Mouse (Mus musculus) layer of hippocampus, adult 9-11 months (tissue): Measurements from ENCODE around the gene Car10.
A peak's percentile ranks its signal among the peaks of the same experiment; 100 is the strongest.
"Not testable (repeated sequence)": the region's sequence is repeated elsewhere in the genome, so short reads cannot be mapped to it uniquely, and the experiment has no call there.

Experiments
- DNase-seq: peaks from one replicate; pipeline ENCODE4 v3.0.0; 2022

Gene Car10

GRCm38 (mm10) chr11:93396356-93396755 lies 298.5 kb downstream of the Car10 start:
- no peak for DNase-seq

GRCm38 (mm10) chr11:93401167-93401566 lies 303.3 kb downstream of the Car10 start:
- DNase-seq, result not testable (repeated sequence)

- peak; percentile 15 for DNase-seq
These were observed 310.2 kb downstream of the Car10 start for GRCm38 (mm10) chr11:93407981-93408380.

- no peak for DNase-seq
These were observed 333.7 kb downstream of the Car10 start for GRCm38 (mm10) chr11:93431482-93431881.

DNA sequence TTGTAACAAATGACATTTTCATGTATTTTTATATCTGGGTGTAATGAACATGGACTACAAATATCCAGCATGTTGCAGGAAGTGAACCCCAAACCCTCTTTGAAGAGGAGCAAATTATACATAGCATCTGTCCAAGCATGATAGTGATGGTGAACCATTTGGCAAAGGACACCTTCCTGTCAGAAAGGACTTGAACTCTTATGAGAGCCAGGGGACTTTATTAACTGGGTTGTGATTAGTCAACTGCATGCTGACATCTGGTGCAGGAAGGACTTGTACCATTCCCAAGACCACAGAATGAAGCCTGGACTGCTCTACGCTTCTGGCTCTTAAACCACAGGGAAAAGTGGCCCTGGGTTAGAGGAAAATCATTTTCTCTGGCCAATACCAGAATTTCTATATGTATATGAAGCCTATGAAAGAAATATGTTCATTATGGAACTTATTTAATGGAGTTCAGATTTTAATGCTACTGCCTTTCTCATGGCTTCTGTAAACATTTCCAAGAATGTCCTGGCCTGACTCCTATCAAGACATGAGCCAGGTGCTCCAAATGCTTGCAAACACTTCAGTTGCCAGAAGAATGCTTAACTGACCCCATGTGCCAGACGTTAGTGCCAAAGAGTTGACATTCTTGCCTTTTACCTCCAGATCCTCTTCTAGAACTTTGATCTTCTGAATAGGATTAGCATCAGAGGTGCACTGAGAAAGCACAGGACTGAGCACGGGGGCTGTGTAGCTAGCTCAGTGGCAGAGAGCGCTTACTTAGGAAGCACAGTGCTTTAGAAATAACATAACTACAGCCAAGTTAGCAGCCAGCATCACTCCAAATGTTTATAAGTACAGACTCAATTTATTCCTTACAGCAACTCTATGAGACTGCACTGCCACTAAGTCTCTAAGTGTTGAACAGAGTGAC lies 337.4 kb downstream of the Car10 start:
- DNase-seq, result no peak

DNA sequence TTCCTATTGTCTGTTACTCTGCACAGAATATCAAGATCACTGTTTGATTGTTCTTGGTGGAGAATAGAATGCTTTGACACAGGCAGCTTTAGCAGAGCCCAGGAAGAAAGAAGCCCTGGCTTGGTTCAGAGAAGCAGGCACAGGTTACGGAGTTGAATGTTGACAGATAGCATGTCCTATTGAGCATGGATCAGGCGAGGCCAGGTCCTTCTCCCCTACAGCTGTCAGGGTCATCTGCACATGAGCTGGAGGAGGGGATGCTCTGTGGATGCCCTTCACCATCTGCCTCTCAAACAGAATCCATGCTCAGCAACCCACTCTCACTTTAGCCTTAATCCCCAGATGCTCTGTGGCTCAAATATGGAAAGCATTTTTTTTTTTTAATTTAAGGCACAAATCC lies 339.1 kb downstream of the Car10 start:
- no peak for DNase-seq

DNA sequence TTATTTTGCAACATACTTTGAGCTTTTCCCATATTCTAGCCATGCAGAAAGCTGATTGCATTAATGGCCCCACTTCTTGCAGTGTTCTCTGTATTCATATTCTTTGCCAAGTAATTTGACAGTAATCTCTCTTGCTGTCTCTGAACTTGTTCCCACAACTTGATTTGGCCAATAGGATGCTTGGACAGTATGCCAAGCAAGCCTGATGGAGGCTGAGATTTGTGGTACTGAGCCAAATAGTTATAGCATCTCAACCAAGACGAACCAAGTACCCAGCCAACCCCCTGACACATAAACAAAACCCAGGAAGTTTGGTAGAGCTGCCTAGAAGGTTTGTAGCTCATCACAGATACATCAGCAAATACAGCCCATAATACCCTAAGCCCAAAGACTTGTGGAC lies 342.6 kb downstream of the Car10 start:
- DNase-seq, result no peak

DNA sequence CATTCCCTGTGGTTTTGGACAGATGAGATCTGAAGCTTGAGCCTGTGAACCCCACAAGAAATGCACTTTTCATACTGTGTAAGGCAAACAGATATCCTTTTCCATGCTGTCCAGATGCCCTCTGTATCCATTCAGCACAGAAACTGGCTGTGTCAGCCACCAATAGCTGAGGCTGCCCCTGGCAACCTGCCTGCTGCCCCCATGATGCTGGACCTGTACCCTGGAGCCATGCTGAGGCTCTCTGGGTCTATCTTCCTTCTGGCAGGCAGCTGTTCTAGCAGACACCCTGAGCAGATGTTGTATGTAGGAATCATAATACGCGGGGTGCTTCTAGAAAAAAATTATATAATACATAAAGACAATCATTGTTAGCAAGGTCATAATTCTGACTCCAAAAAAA lies 345.9 kb downstream of the Car10 start:
- DNase-seq, result no peak

DNA sequence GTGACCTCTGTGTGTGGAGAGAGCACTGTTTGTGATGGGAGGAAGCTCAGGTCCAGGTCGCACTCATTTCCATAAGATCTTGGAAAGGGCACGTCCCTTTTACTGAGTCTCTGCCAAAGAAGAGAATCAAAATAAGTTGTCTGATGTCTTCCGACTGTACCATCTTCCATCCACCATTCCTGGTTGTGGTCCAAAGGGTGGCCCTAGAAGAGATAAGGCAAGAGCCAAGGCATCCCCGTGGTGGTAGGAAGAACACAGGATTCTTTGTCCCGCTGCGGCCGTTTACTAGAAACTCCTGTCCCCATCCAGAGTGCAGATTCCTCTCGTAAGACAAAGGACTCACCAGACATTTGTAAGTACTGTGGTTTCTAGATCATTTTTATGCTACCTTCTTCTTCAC lies 346.9 kb downstream of the Car10 start:
- DNase-seq, result no peak

DNA sequence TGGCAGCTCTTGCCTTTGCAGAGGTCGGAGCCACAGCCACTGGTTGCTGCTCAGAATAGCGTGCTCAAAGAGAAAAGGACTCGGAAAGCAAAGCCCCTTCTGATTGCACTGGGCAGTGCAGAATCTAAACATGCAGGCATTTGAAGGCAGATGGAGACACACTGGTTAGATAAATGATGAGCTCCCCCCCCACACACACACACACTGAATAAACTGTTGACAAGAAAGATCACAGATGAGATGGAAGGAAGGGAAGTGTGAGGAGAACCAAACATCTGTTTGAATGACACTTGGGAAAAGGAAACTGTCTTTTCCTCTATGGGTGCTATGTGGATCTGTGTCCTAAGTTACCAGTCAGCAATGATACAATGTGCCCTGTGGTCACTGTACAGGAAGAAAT lies 349.7 kb downstream of the Car10 start:
- no peak for DNase-seq

DNA sequence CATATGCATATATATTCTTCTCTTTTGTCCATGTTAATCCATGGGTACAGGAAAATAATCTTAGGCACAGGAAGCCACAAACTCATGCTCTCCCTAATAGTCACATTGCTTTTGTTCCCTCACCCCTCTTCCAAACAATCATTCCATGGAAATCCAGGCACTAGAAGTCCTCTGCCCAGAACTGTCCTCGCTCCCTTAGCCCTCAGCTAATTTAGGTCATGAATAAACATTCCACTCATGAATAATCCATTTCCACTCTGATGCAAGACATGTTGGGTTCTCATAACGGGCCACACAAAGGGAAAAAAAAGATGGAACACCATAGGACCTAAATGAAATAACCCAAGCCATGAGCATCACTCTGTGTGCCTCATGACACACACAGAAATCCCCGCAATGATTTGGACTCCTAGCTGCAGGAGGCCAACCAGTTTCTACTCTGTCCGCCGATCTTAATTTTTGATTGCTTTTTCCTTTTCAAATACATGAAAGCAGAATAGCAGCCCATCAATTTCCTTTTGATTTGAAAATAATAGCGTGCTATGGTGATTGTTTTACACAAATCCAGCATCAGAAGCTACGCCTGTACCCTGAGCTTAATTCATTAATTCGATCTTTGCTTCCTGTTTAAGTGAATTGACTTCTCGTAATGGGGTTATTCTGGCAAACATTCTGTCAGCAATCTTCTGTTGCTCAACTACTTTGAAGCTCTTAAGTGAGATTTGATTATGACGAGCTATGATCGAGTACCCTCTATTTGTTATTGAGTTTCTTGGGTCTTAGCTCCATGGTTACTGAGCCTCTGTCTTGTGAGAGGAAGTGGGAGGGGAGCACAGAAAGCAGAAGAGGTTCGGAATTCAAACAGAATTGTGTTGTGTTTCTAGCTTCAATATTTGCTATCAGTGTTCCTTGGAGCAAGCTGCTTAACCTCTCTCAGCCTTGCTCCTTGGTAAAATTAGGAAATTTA lies 350.7 kb downstream of the Car10 start:
- DNase-seq, result no peak

DNA sequence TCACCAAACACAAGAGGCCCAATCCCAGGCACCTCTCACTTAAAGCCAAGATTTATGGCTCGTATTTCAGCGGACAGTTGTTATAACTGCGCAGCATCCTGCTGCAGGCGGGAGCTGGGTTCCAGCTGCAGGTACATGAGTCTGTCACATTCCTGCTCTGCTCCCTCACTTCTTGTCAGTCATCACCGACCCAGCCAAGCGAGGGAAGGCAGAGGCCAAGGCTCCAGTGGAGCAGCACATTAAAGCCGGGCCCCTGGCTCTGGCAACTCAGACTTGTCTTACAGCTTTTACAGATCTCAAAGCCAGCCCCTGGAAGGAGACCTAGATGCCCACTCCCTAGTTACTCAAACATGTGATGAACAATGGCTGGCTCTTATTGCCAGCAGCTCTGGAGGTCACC lies 352.7 kb downstream of the Car10 start:
- no peak for DNase-seq

- no peak for DNase-seq
These were observed 368.4 kb downstream of the Car10 start for GRCm38 (mm10) chr11:93466221-93466620.

- no peak for DNase-seq
These were observed 369.9 kb downstream of the Car10 start for GRCm38 (mm10) chr11:93467711-93468110.

DNA sequence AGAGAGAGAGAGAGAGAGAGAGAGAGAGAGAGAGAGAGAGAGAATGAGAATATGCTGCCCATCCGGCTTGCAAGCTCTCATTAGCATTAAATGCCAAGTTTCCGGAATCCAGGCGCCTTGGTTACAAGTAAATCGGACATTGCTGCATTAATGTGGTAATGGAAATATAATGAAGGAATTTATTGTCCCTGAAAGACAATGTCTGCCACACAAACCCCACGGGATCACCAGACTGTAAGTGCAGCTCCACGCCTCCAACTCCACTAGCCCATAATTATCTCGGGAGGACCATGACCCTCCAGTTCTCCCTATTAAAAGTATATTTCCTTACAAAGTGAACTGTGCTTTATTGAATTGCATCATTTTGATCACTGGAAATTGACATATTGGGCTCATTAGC lies 372.9 kb downstream of the Car10 start:
- DNase-seq, result no peak

DNA sequence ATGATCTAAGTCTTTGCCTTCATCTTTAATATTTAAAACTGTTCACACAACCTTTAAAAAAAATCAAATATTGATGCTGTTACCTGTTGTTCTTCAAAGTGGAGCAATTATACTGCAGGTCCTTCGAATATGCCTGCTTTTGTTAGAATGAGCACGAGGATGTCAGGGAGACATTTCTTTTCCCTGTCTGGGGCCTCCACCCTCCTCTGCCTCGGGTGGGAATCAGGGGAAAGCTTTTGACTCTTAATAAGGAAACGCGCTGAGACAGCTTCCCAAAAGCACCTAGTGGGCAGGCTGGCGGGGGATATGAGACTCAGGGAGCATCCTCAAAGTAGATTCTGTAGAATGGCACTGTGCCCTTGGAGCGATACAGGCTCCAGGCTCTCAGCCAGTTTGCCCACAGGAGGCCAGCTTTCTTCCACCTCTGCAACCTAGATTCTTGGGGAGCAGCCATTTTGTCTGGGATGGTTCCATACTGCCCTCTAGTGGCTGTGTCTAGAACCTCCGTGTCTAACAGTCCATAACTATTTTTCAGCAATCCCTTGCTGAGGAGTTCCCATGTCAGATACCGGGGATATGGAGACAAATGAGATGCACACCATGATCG lies 373.8 kb downstream of the Car10 start:
- DNase-seq, result peak; percentile 81

DNA sequence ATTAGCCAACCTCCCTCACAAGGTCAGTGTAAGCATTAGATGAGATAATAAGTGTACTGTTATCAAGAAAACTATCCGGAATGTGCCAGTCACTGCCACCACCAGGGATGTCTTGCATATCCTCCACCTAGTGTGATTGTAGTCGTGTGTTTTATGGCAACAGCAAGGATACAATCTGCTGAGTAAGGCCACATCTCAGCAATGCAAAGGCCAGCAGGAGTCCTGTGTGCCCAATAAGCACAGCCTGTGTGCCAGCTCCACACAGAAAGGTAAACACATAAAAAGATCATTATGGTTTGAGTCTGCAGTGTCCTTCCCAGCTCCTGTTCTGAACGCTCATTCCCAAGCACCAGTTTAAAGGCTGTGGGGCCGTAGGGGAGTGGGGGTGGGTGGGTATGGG lies 386.8 kb downstream of the Car10 start:
- DNase-seq, result no peak

DNA sequence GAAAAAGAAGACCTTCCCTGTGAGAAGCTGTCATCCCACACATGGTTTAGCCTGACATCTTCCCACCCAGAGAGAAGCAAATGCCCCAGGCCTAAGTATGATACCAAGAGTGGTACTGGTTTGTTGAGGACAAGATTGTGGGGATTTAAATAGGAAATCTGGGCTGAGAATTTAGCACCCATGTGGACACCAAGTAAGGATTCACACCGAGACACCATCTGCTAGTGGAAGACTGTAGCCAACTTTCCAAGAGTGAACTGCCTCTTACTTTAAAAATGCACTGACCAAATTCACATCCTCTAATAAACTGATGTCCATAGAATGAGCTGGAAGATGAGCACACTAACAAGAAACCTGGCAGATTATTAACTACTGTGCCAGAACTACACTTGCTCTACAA lies 389.2 kb downstream of the Car10 start:
- no peak for DNase-seq

GRCm38 (mm10) chr11:93487913-93488604 lies 390.2 kb downstream of the Car10 start:
- DNase-seq, result peak; percentile 4

DNA sequence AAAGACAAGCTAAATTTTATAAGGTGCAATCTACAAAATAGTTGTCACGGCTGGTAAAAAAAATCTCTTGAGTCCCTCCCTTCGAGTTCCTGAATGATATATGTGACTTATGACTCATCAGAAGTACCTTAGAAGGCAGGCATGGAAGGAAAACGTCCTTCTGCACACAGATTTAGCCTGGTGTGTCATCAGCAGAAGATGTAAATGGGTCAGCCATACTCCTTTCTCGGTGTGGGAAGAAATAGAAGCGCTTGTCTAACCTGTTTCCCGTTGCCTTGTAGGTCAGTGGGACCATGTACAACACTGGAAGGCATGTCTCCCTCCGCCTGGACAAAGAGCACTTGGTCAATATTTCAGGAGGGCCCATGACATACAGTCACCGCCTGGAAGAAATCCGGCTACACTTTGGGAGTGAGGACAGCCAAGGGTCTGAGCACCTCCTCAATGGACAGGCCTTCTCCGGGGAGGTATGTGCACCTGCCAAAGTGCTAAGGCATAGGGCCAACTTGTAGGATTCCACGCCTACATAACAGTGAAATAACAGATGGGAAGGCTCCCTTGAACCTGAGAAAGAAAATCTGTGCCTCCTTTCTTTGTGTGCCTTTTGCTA lies 392.5 kb downstream of the Car10 start:
- no peak for DNase-seq

DNA sequence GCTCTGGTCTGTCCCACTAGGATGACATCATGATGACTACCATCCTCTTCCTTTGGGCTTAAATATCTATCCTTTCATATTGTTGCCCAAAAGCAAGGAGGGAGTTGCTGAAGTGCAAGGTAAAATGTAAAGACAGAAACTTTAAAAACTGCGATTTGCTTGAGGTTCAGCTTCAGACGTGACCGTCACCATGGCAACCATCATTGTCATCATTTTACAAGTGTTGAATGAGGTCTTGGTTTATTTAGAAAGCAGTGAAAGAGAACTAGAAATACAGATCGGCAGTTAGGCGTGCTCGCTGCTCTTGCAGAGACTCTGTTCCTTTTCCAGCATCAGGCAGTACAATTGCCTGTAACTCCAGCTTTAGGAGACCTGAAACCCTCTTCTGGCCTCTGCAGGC lies 400.1 kb downstream of the Car10 start:
- no peak for DNase-seq

DNA sequence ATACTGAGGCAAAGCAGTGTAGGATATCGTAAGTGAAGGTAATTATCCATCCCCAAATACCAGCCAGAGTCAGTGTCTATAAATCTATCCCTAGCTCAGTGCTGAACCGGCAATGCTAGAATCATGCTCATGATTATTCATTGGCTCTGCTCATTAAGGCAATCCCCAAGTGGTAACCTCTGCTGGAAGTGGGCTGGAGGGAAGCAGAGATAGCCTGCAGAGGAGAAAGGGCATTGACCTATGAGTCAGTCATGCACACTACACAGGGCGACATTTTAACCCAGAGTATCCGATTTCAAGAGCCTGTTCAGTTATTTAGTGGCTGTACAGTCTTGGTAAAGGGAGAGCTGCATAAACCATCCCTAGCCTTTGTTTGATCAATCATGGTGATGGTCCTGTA lies 402.6 kb downstream of the Car10 start:
- no peak for DNase-seq
